Mouse (Mus musculus): ENCODE measurements around the gene Asb2.

GRCm38 (mm10) chr12:103276422-103276821, 79.4 kb downstream of the Asb2 start:
- TF ChIP-seq CTCF (IDR thresholded peaks at IDR 0.05; ENCODE audit: low read depth) (no peak), EP300 (IDR thresholded peaks at IDR 0.05; ENCODE audit: low read depth) (no peak)
